Mouse (Mus musculus) kidney, postnatal 25 days (tissue): ENCODE data around the gene Plk3.
A peak's percentile ranks its signal among the peaks of the same experiment; 100 is the strongest.
"Not testable (repeated sequence)": the region's sequence is repeated elsewhere in the genome, so short reads cannot be mapped to it uniquely, and the experiment has no call there.

Experiments used
- DNase-seq, 2 experiments: peaks; one replicate each; pipeline ENCODE4 v3.0.0; 2021; ENCODE audit warnings: mixed read lengths in 2 of 2

The Plk3 gene

DNA sequence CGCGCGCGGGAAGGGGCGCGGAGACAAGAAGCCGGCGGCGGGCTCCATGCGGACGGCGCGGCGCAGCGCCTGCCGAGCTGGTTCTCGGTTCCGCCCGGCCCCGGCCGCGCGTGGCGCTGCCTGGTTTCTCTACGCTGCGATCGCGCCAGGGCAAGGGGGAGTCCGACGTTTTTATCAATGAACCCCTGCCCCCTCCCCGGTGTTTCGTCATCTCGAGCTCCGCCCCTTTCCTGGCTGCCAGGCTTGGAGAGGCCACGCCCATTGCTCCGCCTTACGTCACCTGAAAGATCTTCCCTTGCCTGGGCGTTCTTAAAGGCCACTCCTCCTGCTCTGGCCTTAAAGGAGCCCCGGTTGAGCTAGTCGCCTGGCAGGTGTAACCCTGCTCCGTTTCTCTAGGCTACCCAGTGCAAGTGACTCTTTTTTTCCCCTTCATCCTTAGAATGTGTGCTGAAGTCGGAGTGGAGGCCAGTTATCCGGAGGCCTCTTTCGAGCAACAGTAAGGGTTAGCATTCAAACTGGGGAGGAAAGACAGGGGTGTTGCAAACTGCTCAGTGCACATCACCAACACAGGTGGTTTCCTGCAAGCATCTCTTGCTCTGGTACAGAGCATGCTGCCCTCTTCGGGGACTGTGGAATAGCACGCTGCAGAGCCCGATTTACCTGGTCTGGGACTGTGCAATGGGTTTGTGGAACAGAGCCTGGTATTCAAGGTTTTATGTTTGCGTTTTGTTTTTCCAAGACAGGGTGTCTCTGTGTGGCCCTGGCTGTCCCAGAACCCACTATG, at the start of gene Plk3:
Gene Plk3, minus strand, starts transcription at position 147 of the 784 bp plus-strand sequence.
- peak; percentile 98 to 99 for DNase-seq

DNA sequence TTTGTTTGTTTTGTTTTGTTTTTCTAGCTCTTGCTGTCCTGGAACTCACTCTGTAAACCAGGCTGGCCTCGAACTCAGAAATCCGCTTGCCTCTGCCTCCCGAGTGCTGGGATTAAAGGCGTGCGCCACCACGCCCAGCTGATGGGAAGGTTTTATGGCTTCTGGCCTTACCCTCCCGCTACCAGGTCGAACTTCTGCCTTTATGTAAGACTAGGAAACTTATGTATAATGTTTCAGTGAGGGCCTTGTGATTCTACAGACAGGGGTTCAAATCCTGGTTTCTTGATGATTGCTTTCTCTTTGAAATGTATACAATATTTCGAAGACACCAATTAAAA, 49.0 kb upstream of the Plk3 start:
- not testable (repeated sequence) for DNase-seq

DNA sequence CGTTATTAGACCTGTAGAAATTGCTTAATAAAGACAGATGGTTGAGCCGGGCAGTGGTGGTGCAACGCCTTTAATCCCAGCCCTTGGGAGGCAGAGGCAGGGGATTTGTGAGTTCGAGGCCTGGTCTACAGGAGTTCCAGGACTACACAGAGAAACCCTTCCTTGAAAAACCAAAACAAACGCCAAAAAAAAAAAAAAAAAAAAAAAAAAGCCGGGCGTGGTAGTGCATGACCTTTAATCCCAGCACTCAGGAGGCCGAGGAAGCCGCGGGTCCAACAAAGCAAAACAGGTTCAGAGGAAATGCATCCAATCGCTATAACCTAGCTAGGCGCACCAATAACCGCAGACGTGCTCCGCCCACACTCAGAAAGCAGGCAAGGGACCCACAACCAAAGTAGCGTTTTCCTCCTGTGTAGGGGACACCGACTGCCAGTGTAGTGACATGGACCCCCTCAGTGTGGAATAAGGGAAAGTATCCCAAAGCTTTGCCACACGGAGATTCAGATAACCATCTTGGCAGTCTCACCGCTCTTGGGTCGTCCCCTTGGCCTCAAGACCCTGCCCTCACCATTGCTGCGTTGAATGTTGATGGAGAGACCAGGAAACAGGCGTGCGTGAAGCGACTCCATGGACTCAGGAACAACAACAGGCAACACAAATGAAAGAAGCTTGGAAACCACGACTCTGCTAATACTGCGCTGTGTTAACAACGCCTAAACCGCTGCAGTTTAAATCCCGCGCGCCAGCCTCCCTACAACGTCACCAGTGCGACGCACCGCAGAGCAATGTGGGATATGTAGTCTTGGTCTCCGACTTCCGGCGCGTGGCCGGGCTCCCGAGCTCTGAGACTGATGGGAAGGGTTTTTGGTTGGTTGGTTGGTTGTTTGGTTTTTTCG, 48.3 kb upstream of the Plk3 start, which contains the start of gene Kif2c:
Gene Kif2c, minus strand, starts transcription at position 777 of the 896 bp plus-strand sequence.
- DNase-seq: peak; percentile 94

DNA sequence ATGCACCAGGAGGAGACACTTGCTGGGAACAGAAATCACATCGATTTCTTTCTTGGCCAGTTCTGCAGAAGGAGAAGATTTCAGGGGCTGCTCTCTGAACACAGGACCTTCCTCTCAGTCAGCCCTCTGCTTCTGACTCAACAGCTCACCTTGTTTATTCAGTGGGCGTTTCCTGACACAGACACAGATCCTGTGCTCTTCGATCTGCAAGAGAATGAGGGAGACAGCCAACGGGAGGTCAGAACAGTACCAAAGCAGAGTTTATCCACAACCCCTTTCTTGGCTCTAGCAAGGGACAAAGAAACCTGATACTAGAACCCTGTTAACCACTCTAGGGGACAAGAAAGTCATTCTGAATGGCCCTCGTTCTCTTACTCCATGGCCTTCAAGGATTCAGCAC, 36.2 kb upstream of the Plk3 start:
- DNase-seq: no peak

DNA sequence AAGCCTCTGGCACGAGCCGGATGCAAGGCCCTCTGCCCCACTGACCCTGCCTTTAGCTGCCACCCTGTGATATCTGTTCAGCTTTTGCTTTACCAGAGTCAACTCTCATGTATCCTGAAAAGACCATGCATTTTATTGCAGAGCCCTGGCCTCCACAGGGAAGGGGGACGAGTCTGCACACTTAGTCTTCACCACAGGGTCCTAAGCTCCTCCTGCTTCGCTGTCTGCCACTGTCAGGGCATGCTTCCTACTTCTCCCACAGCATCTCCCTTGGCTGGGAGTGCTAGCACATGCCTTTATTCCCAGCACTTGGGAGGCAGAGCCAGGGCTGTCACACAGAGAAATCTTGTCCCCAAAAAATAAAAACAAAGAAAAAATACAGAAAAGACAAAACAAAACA, 27.4 kb upstream of the Plk3 start:
- no peak for DNase-seq

DNA sequence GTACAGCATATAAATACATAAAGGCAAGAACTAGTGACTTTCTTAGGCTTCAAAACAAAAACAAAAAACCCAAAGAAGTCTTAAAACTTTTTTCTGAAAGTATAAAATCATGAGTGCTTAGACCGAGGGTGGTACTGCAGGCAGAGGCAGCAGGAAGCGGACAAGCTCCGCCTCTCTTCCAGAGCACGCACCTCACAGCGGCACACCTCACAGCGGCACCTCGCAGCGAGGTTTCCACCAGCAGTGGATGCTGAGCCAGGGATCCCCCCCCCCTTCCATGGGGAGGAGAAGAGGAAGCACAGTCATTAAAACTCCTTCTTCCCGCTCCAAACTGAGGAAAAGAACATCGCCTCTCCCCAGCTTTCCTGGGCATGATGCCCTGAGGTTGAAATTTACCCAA, 25.9 kb upstream of the Plk3 start:
- DNase-seq: no peak

DNA sequence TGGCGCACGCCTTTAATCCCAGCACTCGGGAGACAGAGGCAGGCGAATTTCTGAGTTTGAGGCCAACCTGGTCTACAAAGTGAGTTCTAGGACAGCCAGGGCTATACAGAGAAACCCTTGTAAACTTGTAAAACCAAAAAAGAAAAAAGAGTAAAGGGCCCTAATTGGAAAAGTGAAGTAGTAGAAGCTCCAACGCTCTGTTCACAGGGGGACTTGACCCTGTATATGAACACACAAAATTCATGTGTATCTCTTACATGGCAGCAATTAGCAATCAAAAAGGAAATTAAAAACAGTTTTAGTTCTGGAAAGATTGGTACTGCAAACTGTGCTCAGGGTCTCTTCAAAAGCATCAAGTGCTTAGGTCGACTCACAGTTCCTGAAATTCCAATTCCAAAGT, 22.6 kb upstream of the Plk3 start:
- DNase-seq: no peak

DNA sequence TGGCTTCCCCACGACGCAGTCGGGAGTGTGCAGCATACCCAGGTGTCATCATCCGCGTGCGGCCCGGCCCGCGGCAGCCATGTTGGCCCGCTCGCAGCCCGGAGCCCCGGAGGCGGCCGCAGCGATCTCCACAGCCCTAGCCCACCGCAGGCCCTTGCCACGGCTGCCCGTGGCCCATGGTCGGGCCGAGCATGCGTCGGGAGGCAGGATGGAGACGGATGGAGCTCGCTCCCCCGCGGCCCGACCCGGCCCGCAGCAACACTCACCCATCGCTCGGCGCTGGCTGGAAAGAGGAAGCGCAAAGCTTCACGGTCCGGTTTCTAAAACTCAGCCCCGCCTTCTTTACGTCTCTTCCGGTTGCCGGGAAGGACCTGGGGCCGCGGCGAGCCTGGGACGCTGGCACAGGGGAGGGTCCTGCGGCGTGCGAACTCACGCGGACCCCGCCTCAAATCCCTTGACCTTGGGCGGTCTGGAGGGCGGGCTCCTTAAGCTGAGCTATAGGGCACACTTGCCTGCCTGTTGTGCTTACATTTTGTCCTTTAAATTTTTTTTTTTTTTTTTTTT, 22.1 kb upstream of the Plk3 start, which contains the start of gene Rps8:
Gene Rps8, minus strand, starts transcription at position 452 of the 564 bp plus-strand sequence.
- peak; percentile 88 to 94 for DNase-seq

DNA sequence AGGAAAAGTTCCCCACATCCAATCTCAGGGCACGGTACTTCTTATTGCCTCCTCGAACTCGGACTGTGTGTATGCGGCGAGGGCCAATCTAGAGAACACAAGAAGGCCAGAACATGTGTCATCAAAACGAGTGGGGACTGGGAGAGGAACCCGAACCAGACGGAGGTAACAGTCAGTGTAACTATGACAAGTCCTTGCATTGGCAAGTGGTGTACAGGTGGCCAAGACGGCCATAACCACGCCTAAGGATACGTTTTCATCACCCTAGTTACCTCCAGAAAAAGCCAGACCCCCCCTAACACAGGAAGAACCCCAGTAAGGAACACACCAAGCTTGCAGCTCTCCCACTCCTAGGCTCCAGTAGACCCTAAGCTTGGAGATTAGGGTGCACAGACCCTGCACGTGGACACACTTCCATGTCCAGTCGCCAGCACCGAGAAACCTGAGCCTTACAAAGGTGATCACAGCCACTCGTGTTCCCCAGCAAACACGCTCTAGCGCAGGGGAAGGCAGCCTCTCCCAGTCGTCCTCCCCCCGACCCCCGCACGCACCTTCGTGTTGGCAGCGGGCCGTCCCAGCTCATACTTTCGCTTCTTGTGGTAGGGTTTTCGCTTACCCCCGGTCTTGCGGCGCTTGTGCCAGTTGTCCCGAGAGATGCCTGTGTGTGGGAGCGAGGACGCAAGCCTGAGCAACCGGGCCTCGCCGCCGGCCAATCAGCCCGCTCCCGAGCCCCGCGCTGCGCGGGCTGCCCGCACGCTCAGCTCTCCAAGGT, 21.4 kb upstream of the Plk3 start:
- no peak for DNase-seq

DNA sequence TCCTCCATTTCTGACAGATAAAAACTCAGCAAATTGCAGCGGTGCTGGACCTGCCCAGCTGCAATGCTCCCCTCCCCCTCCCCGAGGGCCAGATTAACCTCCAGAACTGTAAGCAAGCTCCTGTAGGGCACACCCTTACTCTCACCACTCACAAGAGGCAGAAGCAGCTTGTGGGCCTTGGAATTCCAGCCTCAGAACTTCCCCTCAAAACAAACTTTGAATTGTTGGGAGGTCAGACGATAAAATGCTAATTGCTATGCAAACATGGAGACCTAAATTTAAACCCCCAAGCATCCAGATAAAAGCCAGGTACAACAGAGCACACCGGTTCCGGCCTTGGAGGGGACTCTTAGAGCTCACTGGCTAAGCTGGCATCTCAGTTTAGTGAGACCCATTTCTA, 19.0 kb upstream of the Plk3 start:
- DNase-seq: no peak

DNA sequence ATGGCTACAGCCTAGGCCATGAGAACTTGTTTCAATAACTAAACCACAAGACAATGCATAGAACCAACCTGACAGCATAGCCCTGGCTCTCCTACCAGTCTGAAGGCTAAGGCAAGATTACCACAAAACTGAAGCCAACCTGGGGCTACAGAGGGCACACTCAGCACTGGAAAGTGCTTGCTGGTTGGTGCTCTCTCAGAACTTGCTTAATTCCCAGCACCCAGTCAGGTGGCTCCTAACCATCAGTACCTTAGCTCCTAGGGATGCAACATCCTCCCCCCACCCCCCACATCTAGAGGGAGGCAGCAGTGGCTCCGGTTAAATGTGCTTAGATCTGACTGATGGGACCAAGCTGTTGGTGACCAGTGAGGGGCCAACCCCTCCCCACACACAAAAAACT, 17.7 kb upstream of the Plk3 start:
- no peak for DNase-seq

DNA sequence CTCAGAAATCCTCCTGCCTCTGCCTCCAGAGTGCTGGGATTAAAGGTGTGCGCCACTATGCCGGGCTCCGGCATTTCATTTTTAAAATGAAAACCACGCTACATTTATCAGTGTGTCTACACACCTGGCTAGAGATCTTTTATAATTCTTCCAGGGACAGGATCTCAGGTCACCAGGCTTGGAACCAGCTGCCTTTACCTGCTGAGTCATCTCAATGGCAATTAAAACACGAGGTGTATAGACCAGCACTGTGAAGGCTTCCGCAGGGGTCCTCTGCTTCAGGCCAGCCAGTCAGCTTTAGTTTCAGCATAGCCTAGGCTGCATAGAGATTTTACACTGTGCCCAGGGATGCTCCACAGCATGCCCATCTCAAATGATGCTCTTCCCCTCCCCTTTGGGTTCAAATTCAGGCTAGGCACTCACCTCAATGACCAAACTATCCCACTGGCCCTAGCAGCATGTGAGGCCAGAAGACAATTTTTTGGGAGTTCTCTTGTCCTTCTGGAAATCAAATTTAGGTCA, 16.5 kb upstream of the Plk3 start:
- no peak for DNase-seq

DNA sequence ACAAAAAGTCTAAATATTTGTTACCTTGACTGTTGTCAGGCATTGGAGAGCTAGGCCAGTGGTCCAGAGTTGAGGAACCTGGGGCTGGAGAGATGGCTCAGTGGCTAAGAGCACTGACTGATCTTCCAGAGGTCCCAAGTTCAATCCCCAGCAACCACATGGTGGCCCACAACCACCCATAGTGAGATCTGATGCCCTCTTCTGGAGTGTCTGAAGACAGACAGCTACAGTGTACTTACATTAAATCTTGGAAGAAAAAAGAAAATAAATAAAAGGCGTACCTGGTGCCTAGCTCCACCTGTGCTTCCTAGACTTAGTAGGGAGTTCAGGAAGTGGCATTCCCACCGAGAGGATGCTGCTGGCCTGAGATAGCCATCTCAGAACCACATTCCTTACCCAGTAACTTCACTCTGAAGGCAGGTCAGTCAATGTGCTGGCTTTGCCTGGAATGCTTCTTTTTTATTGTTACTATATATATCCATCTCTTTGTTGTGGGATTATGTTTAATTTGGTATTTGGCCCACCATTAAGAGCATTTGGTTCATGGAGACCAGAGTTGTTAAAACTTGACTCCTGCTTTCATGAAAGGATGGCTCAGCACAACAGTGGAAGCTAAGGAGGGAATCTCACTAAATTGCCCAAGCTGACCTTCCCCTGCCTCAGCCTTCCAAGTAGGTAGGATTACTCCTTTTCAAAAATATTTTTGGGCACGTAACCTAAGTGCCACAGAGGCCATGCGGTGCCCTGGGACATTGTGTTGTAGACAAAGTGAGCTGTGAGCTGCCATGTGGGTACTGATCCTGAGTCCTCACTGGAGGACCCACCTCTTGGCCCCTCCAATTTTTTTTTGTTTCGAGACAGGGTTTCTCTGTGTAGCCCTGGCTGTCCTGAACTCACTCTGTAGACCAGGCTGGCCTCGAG, 15.8 kb upstream of the Plk3 start:
- no peak for DNase-seq

DNA sequence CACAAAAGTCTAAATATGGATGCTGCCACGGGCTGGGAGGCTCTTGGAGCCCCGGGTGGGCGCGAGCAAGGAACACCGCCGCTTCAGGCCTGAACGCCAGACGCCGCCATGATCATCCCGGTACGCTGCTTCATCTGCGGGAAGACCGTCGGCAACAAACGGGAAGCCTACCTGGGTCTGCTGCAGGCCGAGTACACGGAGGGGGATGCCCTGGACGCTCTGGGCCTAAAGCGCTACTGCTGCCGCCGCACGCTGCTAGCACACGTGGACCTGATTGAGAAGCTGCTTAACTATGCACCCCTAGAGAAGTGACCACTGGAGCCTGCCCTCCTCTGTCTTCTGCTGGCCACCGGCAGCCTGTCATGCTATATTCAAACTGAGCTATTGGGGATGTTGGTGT, 15.1 kb upstream of the Plk3 start:
- DNase-seq: no peak

DNA sequence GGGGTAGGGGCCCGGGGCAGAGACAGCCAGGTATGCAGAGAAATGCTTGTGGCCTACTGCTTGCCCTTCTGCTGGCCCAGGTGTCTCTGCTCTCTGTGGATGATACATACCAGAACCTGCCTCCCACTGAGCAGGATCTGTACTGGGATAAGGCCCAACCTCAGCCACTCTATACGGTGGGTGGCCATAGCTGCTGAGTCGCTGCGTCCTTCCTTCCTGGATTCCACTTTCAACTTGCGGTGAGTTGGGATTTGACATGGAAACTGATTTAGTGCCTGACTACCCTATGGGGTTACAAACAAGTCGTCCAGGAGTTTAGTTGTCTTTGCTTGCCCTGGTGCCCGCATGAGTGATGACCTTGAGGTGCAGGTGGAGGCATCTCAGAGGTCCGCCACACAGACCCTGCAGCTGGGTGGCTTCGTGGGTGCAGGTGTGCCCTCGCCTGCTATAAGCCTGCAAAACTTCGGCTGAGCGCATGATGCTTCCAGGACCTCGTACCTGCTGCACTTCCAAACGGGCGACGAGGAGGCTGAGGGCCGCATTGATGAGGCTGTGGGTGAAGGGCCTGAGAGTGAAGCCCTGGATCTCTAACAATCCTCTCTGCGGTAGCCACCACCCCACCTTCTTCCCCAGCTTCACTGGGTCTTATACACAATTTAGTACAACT, 14.4 kb upstream of the Plk3 start:
- no peak for DNase-seq

DNA sequence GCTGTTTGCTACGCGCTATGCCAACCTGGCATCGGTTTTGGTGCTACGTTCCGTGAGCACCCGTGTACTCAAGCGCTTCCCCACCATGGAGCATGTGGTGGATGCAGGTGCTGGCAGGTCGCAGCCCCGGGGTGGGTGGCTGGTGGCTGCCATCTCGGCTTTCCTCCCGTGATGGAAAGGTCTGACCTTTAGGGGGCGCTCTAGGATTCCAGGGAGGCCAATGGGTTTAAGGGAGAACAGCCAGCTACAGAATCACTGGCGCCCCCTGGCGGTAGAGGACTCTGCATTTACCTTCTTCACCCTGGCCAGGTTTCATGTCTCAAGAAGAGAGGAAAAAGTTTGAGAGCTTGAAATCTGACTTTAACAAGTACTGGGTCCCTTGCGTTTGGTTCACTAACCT, 12.4 kb upstream of the Plk3 start:
- peak; percentile 91 to 95 for DNase-seq

DNA sequence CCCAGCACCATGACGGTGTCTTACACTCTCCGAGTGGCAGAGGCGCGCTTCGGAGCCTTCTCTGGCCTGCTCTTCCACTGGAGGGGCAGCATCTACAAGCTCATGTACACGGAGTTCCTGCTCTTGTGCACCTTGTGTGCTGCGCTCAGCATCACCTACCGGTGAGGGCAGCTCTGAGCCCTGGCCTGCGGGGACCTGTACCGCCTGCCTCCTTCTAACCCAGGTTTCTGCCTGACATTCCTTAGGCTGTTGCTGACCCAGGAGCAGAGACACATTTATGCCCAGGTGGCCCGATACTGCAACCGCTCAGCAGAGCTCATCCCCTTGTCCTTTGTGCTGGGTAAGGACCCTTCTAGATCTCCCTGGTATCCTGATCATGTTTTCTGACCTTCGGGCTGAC, 11.5 kb upstream of the Plk3 start:
- no peak for DNase-seq

DNA sequence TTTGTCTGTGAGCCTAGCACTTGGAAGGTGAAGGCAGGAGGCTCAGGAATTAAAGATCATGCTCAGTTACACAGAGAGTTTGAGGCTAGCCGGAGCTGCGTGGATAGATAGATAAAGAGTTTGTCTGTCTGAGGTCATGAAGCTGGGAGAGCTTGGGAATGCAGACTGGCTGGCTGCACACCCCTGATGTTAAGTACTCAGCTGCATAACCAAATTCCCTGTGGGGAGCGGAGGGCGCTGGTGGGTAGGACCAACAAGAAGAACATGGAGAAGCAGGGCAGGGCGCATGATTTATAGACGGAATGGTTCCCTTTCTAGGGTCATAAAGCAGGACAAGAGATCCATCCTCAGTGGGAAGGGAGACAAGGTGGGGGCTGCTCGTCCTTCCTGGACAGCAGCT, 9.3 kb upstream of the Plk3 start:
- DNase-seq: no peak

DNA sequence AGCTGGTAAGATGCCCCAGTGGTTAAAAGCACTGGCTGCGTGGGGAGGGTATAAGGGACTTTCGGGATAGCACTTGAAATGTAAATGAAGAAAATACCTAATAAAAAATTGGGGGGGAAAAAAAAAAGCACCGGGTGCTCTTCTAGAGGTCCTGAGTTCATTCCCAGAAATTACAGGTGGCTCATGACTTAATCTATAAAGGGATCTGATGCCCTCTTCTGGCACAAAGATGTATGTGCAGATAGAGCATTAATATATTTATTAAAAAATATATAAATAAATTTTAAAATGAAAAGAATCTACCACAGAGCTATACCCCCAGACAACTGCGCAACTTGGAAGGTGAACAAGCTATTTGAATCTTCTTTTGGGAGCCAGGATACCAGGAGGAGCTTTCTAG, 6.8 kb upstream of the Plk3 start:
- no peak for DNase-seq

DNA sequence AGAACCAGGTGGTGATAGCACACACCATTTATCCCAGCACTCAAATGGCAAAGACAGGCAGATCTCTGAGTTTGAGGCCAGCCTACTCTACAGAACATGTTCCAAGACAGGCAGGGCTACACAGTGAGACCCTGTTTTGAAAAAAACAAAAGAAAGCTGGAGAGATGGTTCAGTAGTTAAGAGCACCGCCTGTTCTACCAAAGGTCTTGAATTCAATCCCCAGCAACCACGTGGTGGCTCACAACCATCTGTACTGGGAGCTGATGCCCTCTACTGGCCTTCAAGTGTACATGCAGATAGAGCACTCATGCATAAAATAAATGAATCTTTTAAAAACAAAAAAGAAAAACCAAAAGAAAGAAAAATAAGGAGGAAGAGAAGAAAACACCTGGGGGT, 5.5 kb upstream of the Plk3 start:
- DNase-seq: peak; percentile 68 to 79
